Mouse (Mus musculus) kidney, postnatal 10 days (tissue): ENCODE results near the gene Rin3.

Experiments used
- DNase-seq: peaks from one replicate; pipeline ENCODE4 v3.0.0; 2021; ENCODE audit warnings: mixed read lengths

Gene Rin3

GRCm38 (mm10) chr12:102429656-102430055, 146.8 kb downstream of the Rin3 start:
- no peak for DNase-seq

- no peak for DNase-seq
Observed at GRCm38 (mm10) chr12:102430228-102430627, 147.4 kb downstream of the Rin3 start.

GRCm38 (mm10) chr12:102432238-102432637, 149.4 kb downstream of the Rin3 start:
- no peak for DNase-seq

GRCm38 (mm10) chr12:102434107-102434506, 151.3 kb downstream of the Rin3 start:
- DNase-seq, result no peak

GRCm38 (mm10) chr12:102436939-102437526, 154.2 kb downstream of the Rin3 start:
- DNase-seq, result peak; percentile 23

- no peak for DNase-seq
Observed at GRCm38 (mm10) chr12:102437952-102438351, 155.1 kb downstream of the Rin3 start.

GRCm38 (mm10) chr12:102438983-102439631, 156.3 kb downstream of the Rin3 start:
- no peak for DNase-seq

GRCm38 (mm10) chr12:102439632-102440023, 156.8 kb downstream of the Rin3 start, which contains the start of gene Lgmn:
Lgmn (minus strand) TSS chr12:102439813.
- DNase-seq, result peak; percentile 99
